In the genomic region with DNA sequence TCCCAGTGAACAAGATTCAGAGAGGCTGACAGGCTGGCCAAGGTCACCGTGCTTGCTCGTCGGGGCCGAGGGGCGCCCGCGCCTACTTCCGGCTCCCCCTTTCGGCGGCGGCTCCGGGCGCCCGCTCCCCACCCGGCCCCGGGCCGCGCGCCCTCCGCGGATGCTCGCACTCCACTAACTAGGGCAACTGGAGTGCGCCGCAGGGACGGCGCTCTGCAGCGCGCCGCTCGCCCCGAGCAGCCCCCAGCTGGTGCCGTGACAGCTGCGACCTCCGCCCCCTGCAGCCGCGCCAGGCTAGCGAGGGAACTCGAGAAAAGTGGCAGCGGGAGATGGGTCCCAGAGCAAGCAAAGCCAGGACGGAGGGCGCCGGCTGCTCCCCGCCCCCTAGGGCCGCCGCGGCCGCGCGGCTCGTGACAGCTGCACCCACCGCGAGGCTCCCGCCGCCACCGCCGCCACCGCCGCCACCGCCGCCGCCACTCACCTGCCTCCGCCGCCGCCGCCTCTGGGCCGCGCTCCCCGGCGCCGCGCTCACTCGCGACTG, we compare ENCODE assay signal across 8 mouse cellular contexts. TPM values are rescaled to one million over a fixed set of nuclear protein-coding genes. Genes with fewer than 3 reads are reported as not detected.
A peak's percentile ranks its signal among the peaks of the same experiment; 100 is the strongest.
DNase-seq lines count a peak whose midpoint lies in the region; ATAC-seq and TF ChIP-seq lines count a peak whose summit lies in the region.

No protein-coding gene starts in this region.

- no peaks in the 10 kb centered on the region for H3K36me3 ChIP-seq in ES-Bruce4 (ENCODE audit: control insufficient read depth, insufficient read depth, low read length, poor library complexity, severe bottlenecking)
- no peaks in the 10 kb centered on the region for H3K36me3 ChIP-seq in forebrain, embryonic 16.5 days (ENCODE audit: control insufficient read depth, insufficient read depth)

- peak overlapping the region; percentile 72 for H3K4me3 ChIP-seq in ES-Bruce4 (ENCODE audit: low read depth, low read length)
- peak overlapping the region; percentile 91 for H3K4me3 ChIP-seq in forebrain, embryonic 16.5 days (replicated peaks; ENCODE audit: low read length)

- H3K27me3 ChIP-seq in ES-Bruce4 (ENCODE audit: control insufficient read depth, insufficient read depth, low read length, poor library complexity, severe bottlenecking), result peaks cover 2% of the 10 kb centered on the region; the same call in 1 of the 2 replicates
- H3K27me3 ChIP-seq in forebrain, embryonic 16.5 days (replicated peaks; ENCODE audit: control insufficient read depth, insufficient read depth, low read length), result no peaks in the 10 kb centered on the region

- no peaks in the 10 kb centered on the region for H3K4me1 ChIP-seq in ES-Bruce4 (ENCODE audit: control insufficient read depth, insufficient read depth, low read length)
- H3K4me1 ChIP-seq in forebrain, embryonic 16.5 days (replicated peaks; ENCODE audit: control insufficient read depth, insufficient read depth, low read length), result peaks cover 30% of the 10 kb centered on the region

- no peak overlapping the region for H3K27ac ChIP-seq in ES-Bruce4 (ENCODE audit: insufficient read depth, low read length)
- peak overlapping the region; percentile 98 for H3K27ac ChIP-seq in forebrain, embryonic 16.5 days (ENCODE audit: low read length)

- no peak for TF ChIP-seq POLR2A in ES-Bruce4 (IDR thresholded peaks at IDR 0.05; ENCODE audit: insufficient read depth, low read length)

- WGBS in forebrain, embryonic 16.5 days, result 0% methylated on average over 18 of the region's 73 CpGs

- no peak for TF ChIP-seq CTCF in ES-Bruce4 (IDR thresholded peaks at IDR 0.05; ENCODE audit: low read depth, low read length)

- ATAC-seq in cerebellum, adult (ENCODE audit: insufficient number of reproducible peaks, low FRiP score, low TSS enrichment), result peak; percentile 50
- ATAC-seq in forebrain, embryonic 16.5 days, result peak; percentile 86
- ATAC-seq in hematopoietic stem cell, adult 5-6 weeks (replicated peaks in 1 of 2; ENCODE audit: insufficient read depth in 1 of 2, low FRiP score in 2 of 2, low TSS enrichment in 1 of 2, low read depth in 1 of 2, poor library complexity in 2 of 2, severe bottlenecking in 2 of 2), result peak; percentile 10 to 33; a peak in 2 of 4 replicates

- H3K9ac ChIP-seq in ES-Bruce4 (ENCODE audit: low read depth, poor library complexity, severe bottlenecking), result peak overlapping the region; percentile 81
- H3K9ac ChIP-seq in forebrain, embryonic 16.5 days (replicated peaks; ENCODE audit: low read depth, low read length), result peak overlapping the region; percentile 98

- no peaks in the 10 kb centered on the region for H3K9me3 ChIP-seq in ES-Bruce4 (replicated peaks; ENCODE audit: control insufficient read depth, insufficient read depth, low read length, poor library complexity, severe bottlenecking)
- H3K9me3 ChIP-seq in forebrain, embryonic 16.5 days (ENCODE audit: control insufficient read depth, low read length), result no peaks in the 10 kb centered on the region

- peak; percentile 45 to 56 for DNase-seq in layer of hippocampus, postnatal 25 days (ENCODE audit: extremely low spot score in 1 of 2, low spot score in 1 of 2)
- peak; percentile 67 to 80 for DNase-seq in lung, postnatal 4 days
- DNase-seq in retina, postnatal 7 days (ENCODE audit: low read depth, low spot score), result peak; percentile 57
- DNase-seq in urinary bladder, adult 2 months (ENCODE audit: low spot score), result peak; percentile 49

- TF ChIP-seq EP300 in ES-Bruce4 (IDR thresholded peaks at IDR 0.05; ENCODE audit: insufficient read depth, low read depth, low read length), result no peak

- peak overlapping the region; percentile 95 for H3K4me2 ChIP-seq in forebrain, embryonic 16.5 days (ENCODE audit: low read length)

RNA-seq across cellular contexts. Expression of gene Ncoa1, which starts 0.6 kb away (rescaled TPM):
- polyA plus RNA-seq in ES-Bruce4 (2011; ENCODE audit: insufficient read depth, insufficient read length, low read depth, missing spikeins), result 18.0 and 21.9 TPM in 2 replicates
- polyA plus RNA-seq in forebrain, embryonic 16.5 days (2015; fragmentation: Nextera tagmentation; extraction: Ambion mirVana), result 16.4 and 21.0 TPM in 2 replicates
- total RNA-seq in hematopoietic stem cell, adult 5-6 weeks (2017), result 13.7 and 26.7 TPM in 2 replicates
- total RNA-seq in layer of hippocampus, postnatal 25 days (2021), result 100 to 1,000 TPM; 123 to 133 TPM
- 19.9 TPM in 2 replicates for polyA plus RNA-seq in urinary bladder, adult 2 months (2012; rRNA removed)

Comparison
In these comparisons a context has a peak if more than half of its experiments do, and no peak if none do; other contexts are left out.
1. ATAC-seq: peak in every context shown above with its lines; median percentile 86 in forebrain, embryonic 16.5 days; 50 in cerebellum, adult; 22 in hematopoietic stem cell, adult 5-6 weeks.